Mouse (Mus musculus): ENCODE results near the gene Defb35. TPM values are rescaled to one million over a fixed set of nuclear protein-coding genes. Genes with fewer than 3 reads are reported as not detected.
"Not testable (repeated sequence)": the region's sequence is repeated elsewhere in the genome, so short reads cannot be mapped to it uniquely, and the experiment has no call there.

Defb35 gene
- not detected in 2 replicates for polyA plus RNA-seq (2012; rRNA removed)

DNA sequence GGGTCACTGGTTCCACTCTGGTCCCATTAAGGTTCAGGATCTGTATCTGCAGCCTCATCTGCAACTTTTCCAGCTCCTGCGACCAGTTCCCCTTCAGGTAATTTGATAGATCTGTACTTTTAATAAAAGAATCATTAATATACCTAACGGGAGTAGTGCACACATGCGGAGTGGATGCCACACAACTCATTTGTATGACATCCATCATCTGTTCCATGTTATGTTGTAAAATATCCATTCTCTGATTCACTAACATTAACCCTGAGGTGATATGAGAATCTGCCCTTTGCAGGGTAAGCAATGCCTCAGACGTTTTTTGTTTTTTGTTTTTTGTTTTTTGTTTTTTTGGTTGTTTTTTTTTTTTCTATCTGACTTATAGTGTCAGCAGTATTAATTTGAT is at the start of gene Defb35:
Gene Defb35 (plus strand): TSS at position 301 of the 400 bp plus-strand sequence.
- H3K4me1 ChIP-seq (ENCODE audit: control insufficient read depth, insufficient read depth, low read length); H3K27ac ChIP-seq (ENCODE audit: insufficient read depth, low read length); H3K4me3 ChIP-seq (ENCODE audit: insufficient read depth, low read length): not testable (repeated sequence)

DNA sequence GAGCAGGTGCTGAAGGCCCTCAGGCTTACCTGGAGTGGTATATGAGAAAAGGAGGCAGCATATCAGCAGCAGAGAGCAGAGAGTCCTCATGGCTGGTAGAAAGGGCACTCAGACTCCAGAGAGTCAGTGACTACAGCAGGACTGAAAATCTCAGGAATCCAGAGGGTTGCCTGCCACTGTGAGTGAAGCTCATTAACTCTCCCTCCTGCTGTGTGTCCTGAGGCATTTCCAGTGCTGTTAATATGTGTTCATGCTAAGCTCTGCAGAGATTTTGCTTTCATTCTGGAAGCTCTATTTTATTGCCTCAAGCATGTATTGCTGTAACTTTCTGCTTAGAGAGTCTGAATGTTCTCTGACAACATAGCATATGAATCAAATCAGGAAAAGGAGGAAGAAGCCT is 31.9 kb upstream of the Defb35 start, which contains the start of gene Defb11:
Gene Defb11 (minus strand): TSS at position 123 of the 400 bp plus-strand sequence.
- not testable (repeated sequence) for H3K4me3 ChIP-seq (ENCODE audit: insufficient read depth, low read length); H3K27ac ChIP-seq (ENCODE audit: insufficient read depth, low read length); H3K4me1 ChIP-seq (ENCODE audit: control insufficient read depth, insufficient read depth, low read length)

GRCm38 (mm10) chr8:21911931-21912330 is 26.2 kb upstream of the Defb35 start:
- H3K4me1 ChIP-seq (ENCODE audit: control insufficient read depth, insufficient read depth, low read length) = no peaks in the 10 kb centered on the region
- no peak overlapping the region for H3K27ac ChIP-seq (ENCODE audit: insufficient read depth, low read length)
- TF ChIP-seq CTCF (IDR thresholded peaks at IDR 0.05; ENCODE audit: extremely low read depth, insufficient read depth, low read length) (no peak), POLR2A (IDR thresholded peaks at IDR 0.05; ENCODE audit: extremely low read depth, insufficient read depth, low read length) (no peak)
- H3K4me3 ChIP-seq (ENCODE audit: insufficient read depth, low read length) = no peak overlapping the region

- Histone ChIP-seq H3K27ac (ENCODE audit: insufficient read depth, low read length) (no peak overlapping the region), H3K4me1 (ENCODE audit: control insufficient read depth, insufficient read depth, low read length) (no peaks in the 10 kb centered on the region), H3K4me3 (ENCODE audit: insufficient read depth, low read length) (no peak overlapping the region)
- TF ChIP-seq CTCF (IDR thresholded peaks at IDR 0.05; ENCODE audit: extremely low read depth, insufficient read depth, low read length) (no peak), POLR2A (IDR thresholded peaks at IDR 0.05; ENCODE audit: extremely low read depth, insufficient read depth, low read length) (no peak)
Observed at GRCm38 (mm10) chr8:21912554-21912953, 25.6 kb upstream of the Defb35 start.

- no peak overlapping the region for H3K4me3 ChIP-seq (ENCODE audit: insufficient read depth, low read length)
- H3K4me1 ChIP-seq (ENCODE audit: control insufficient read depth, insufficient read depth, low read length) = no peaks in the 10 kb centered on the region
- no peak for TF ChIP-seq CTCF (IDR thresholded peaks at IDR 0.05; ENCODE audit: extremely low read depth, insufficient read depth, low read length)
- no peak for TF ChIP-seq POLR2A (IDR thresholded peaks at IDR 0.05; ENCODE audit: extremely low read depth, insufficient read depth, low read length)
- H3K27ac ChIP-seq (ENCODE audit: insufficient read depth, low read length) = no peak overlapping the region
Observed at GRCm38 (mm10) chr8:21915625-21916024, 22.5 kb upstream of the Defb35 start.

DNA sequence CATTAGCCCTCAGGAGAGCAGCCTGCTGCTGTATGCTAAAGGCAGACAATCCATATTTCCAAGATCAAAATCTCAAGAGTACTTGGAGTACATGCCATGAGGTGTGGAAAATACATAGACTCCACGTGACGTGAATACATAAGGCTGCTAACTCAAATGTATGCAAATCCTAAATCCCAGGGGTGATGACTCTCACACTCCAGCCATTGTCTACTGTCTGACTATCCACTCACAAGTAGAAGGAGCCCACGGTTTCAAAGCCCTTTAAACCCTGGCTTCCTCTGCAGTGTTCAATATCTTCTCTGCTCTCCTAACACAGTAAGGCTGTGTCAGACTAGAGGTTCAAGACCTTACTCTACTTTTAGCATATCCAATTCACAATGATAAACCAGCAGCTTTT is 7.4 kb upstream of the Defb35 start:
- not testable (repeated sequence) for H3K4me3 ChIP-seq (ENCODE audit: insufficient read depth, low read length); H3K4me1 ChIP-seq (ENCODE audit: control insufficient read depth, insufficient read depth, low read length); H3K27ac ChIP-seq (ENCODE audit: insufficient read depth, low read length)

DNA sequence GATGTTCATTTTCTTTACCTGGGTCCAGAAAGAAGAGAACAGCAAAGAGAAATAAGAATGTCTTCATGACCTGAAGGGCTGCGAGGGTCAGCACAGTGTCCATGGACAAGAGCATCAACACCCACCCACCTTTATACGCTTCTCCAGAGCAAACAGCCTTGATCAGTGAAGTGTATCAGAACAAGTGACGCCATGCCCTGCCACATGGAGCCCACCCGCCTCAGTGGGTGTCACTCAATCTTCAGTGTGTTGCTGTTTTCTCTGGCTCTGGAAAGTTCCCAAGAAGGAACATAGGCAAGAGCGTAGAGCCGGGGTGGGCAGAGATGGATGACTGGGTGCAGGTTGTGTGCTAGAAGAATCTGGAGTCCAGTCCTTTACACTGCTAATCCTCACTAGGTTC is 5.5 kb upstream of the Defb35 start, which contains the start of gene Defb15:
Gene Defb15 (minus strand): TSS at position 101 of the 400 bp plus-strand sequence.
- no peak within 1 kb of the TSS for H3K4me3 ChIP-seq (ENCODE audit: insufficient read depth, low read length)
- TF ChIP-seq POLR2A (IDR thresholded peaks at IDR 0.05; ENCODE audit: extremely low read depth, insufficient read depth, low read length) (no peak), CTCF (IDR thresholded peaks at IDR 0.05; ENCODE audit: extremely low read depth, insufficient read depth, low read length) (no peak)

GRCm38 (mm10) chr8:21946462-21946861 is 8.3 kb downstream of the Defb35 start, which contains the start of gene Defb13:
Gene Defb13, plus strand, starts transcription at chr8:21946762.
- Histone ChIP-seq H3K4me3 (ENCODE audit: insufficient read depth, low read length) (no peak within 1 kb of the TSS), H3K27ac (ENCODE audit: insufficient read depth, low read length) (no peak within 1 kb of the TSS), H3K4me1 (ENCODE audit: control insufficient read depth, insufficient read depth, low read length) (no peaks in the 10 kb centered on the region)
- TF ChIP-seq CTCF (IDR thresholded peaks at IDR 0.05; ENCODE audit: extremely low read depth, insufficient read depth, low read length) (no peak), POLR2A (IDR thresholded peaks at IDR 0.05; ENCODE audit: extremely low read depth, insufficient read depth, low read length) (no peak)

More for the DNA sequence above, 5.5 kb upstream of the Defb35 start, which contains the start of gene Defb15:
- Histone ChIP-seq H3K27ac (ENCODE audit: insufficient read depth, low read length) (no peak within 1 kb of the TSS), H3K4me1 (ENCODE audit: control insufficient read depth, insufficient read depth, low read length) (no peaks in the 10 kb centered on the region)

DNA sequence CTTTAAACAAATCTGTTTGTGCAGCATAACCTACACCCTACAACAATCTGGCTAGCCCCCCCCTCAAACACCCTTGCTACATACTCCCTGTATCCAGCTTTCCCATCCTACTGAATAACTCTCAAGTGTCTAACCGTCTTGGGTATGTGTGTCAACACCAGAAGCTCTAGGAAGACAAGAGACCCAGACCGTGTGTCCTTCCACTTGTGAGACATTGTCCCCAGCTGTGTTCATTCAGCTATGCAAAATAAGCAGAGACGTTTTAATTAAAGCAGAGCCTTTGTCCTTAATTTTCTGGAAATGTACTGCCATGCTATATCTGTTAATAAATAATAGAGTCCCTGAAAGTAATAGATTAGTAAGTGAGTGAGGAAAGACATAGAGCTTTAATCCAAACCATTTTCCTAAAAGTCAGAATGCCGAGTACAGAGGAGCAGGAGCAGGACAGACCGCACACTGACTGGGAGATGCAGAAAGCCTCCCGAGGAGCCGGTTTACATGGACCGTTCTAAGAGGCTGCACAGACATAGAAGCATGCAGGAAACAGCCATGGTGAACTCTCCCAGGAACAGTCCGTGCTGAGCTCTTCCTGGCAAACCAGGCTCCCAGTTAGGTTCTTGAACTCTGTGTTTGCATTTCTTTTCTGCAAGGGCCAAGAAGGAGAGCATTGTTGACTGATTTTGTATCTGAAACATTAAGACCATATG is 9.3 kb downstream of the Defb35 start:
- H3K4me3 ChIP-seq (ENCODE audit: insufficient read depth, low read length) = no peak overlapping the region
- H3K27ac ChIP-seq (ENCODE audit: insufficient read depth, low read length) = no peak overlapping the region
- H3K4me1 ChIP-seq (ENCODE audit: control insufficient read depth, insufficient read depth, low read length) = no peaks in the 10 kb centered on the region
- TF ChIP-seq POLR2A (IDR thresholded peaks at IDR 0.05; ENCODE audit: extremely low read depth, insufficient read depth, low read length) (no peak), CTCF (IDR thresholded peaks at IDR 0.05; ENCODE audit: extremely low read depth, insufficient read depth, low read length) (no peak)

GRCm38 (mm10) chr8:21955321-21955720 is 17.2 kb downstream of the Defb35 start:
- Histone ChIP-seq H3K27ac (ENCODE audit: insufficient read depth, low read length) (no peak overlapping the region), H3K4me3 (ENCODE audit: insufficient read depth, low read length) (no peak overlapping the region), H3K4me1 (ENCODE audit: control insufficient read depth, insufficient read depth, low read length) (no peaks in the 10 kb centered on the region)
- no peak for TF ChIP-seq POLR2A (IDR thresholded peaks at IDR 0.05; ENCODE audit: extremely low read depth, insufficient read depth, low read length)
- peak; percentile 60 for TF ChIP-seq CTCF (IDR thresholded peaks at IDR 0.05; ENCODE audit: extremely low read depth, insufficient read depth, low read length)

All from cortical plate, adult 2 months (tissue).